Mouse (Mus musculus) ZHBTc4 (cell line): ENCODE measurements around the gene Ptprn2.
"Not testable (repeated sequence)": the region's sequence is repeated elsewhere in the genome, so short reads cannot be mapped to it uniquely, and the experiment has no call there.

Experiments
- DNase-seq: peaks from one replicate; pipeline ENCODE4 v3.0.0-alpha.2; 2011; ENCODE audit warnings: low read depth, low spot score

The Ptprn2 gene

GRCm38 (mm10) chr12:116513788-116514187 lies 28.3 kb downstream of the Ptprn2 start:
- DNase-seq: not testable (repeated sequence)

- DNase-seq: no peak
Observed at GRCm38 (mm10) chr12:116515824-116516223, 30.3 kb downstream of the Ptprn2 start.

- no peak for DNase-seq
Observed at GRCm38 (mm10) chr12:116528861-116529260, 43.3 kb downstream of the Ptprn2 start.

GRCm38 (mm10) chr12:116533281-116533680 lies 47.8 kb downstream of the Ptprn2 start:
- no peak for DNase-seq

- DNase-seq: no peak
Observed at GRCm38 (mm10) chr12:116539305-116539704, 53.8 kb downstream of the Ptprn2 start.

GRCm38 (mm10) chr12:116540608-116541007 lies 55.1 kb downstream of the Ptprn2 start:
- DNase-seq: peak; percentile 2

GRCm38 (mm10) chr12:116550031-116550430 lies 64.5 kb downstream of the Ptprn2 start:
- DNase-seq: no peak

- no peak for DNase-seq
Observed at GRCm38 (mm10) chr12:116551516-116551915, 66.0 kb downstream of the Ptprn2 start.

- DNase-seq: no peak
Observed at GRCm38 (mm10) chr12:116552306-116552705, 66.8 kb downstream of the Ptprn2 start.

GRCm38 (mm10) chr12:116553361-116553760 lies 67.8 kb downstream of the Ptprn2 start:
- DNase-seq: no peak

- no peak for DNase-seq
Observed at GRCm38 (mm10) chr12:116555964-116556363, 70.4 kb downstream of the Ptprn2 start.

GRCm38 (mm10) chr12:116564441-116564840 lies 78.9 kb downstream of the Ptprn2 start:
- DNase-seq: no peak

GRCm38 (mm10) chr12:116566672-116567071 lies 81.2 kb downstream of the Ptprn2 start:
- no peak for DNase-seq

GRCm38 (mm10) chr12:116567170-116567569 lies 81.7 kb downstream of the Ptprn2 start:
- no peak for DNase-seq

- DNase-seq: peak; percentile 57
Observed at GRCm38 (mm10) chr12:116569568-116569967, 84.0 kb downstream of the Ptprn2 start.

- DNase-seq: no peak
Observed at GRCm38 (mm10) chr12:116574102-116574501, 88.6 kb downstream of the Ptprn2 start.

- DNase-seq: no peak
Observed at GRCm38 (mm10) chr12:116574720-116575119, 89.2 kb downstream of the Ptprn2 start.

GRCm38 (mm10) chr12:116577917-116578316 lies 92.4 kb downstream of the Ptprn2 start:
- not testable (repeated sequence) for DNase-seq

- no peak for DNase-seq
Observed at GRCm38 (mm10) chr12:116580827-116581544, 95.5 kb downstream of the Ptprn2 start.

GRCm38 (mm10) chr12:116581864-116582263 lies 96.3 kb downstream of the Ptprn2 start:
- no peak for DNase-seq

GRCm38 (mm10) chr12:116582829-116583228 lies 97.3 kb downstream of the Ptprn2 start:
- DNase-seq: no peak

GRCm38 (mm10) chr12:116585001-116585400 lies 99.5 kb downstream of the Ptprn2 start:
- DNase-seq: peak; percentile 41

GRCm38 (mm10) chr12:116586167-116586566 lies 100.6 kb downstream of the Ptprn2 start:
- no peak for DNase-seq

GRCm38 (mm10) chr12:116587548-116587947 lies 102.0 kb downstream of the Ptprn2 start:
- no peak for DNase-seq
